Mouse (Mus musculus): Measurements from ENCODE around the gene Selenom.

DNA sequence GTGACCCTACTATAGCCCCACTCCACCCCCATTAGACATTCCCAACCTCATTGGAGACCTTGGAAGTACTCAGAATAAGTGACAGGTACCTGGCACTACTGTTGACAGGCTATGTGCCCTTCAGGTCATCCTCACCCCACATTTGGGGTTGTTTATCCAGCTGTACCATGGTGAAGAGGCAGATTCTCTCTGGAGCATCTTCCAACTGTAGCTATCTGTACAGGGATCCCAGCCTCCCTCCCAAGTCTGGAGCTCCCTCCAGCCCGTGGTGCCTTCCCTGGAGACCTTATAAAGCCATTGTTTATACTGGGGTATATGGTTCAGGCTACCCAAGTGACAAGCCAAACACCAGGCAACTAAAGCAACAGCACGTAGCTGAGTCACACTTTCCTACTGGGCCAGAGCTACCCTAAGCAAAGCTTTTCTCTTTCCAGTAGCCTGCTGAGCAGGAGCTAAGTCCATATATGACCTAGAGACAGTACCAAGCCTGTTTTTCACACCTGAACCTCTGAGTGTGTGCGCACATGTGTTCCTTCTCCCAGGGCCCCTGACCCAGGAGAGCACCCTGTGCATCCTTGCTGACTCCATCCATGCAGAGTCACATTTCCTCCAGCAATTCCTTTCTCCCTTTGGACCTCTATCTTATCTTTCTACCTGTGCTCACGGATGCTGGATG lies 4.7 kb downstream of the Selenom start:
- no peak for TF ChIP-seq POLR2A (IDR thresholded peaks at IDR 0.05; ENCODE audit: control insufficient read depth, extremely low read depth, insufficient read depth, low read length, poor library complexity)
- TF ChIP-seq CTCF (IDR thresholded peaks at IDR 0.05; ENCODE audit: borderline replicate concordance, control insufficient read depth, extremely low read depth, insufficient read depth, low read length, poor library complexity): no peak
